Comparison of ENCODE assay signal across 39 mouse cellular contexts in genomic region chr13:59832454-59832853, GRCm38 (mm10). TPM values are rescaled to one million over a fixed set of nuclear protein-coding genes. Genes with fewer than 3 reads are reported as not detected.
A peak's percentile ranks its signal among the peaks of the same experiment; 100 is the strongest.
DNase-seq lines count a peak whose midpoint lies in the region; ATAC-seq and TF ChIP-seq lines count a peak whose summit lies in the region.
"Had no signal": no experiment of that assay in that cellular context is flagged by ENCODE, and none has a peak within 500 bp of the region (broad histone marks: within the 10 kb centered on the region; RNA-seq: fewer than 3 reads in every experiment).

No protein-coding gene starts in this region.

- TF ChIP-seq EP300 in MEL (IDR thresholded peaks at IDR 0.05; ENCODE audit: low read depth in 1 of 2, low read length in 2 of 2) = no peak
- no peak for TF ChIP-seq EP300 in liver, embryonic 14.5 days (IDR thresholded peaks at IDR 0.05; ENCODE audit: low read depth)

- TF ChIP-seq RAD21 in MEL (IDR thresholded peaks at IDR 0.05; ENCODE audit: low read depth, low read length) = no peak

- H3K4me2 ChIP-seq in liver, embryonic 14.5 days (ENCODE audit: low read depth) = peak overlapping the region; percentile 11; the same call in 1 of the 2 replicates
- H3K4me2 ChIP-seq: embryonic facial prominence, embryonic 12.5 days; hindbrain, embryonic 15.5 days; limb, embryonic 12.5 days; neural tube, embryonic 12.5 days had no signal

- H3K4me3 ChIP-seq in MEL (ENCODE audit: control insufficient read depth in 1 of 2, insufficient read depth in 1 of 2, low read depth in 2 of 2, low read length in 2 of 2) = no peak overlapping the region
- H3K4me3 ChIP-seq in liver, embryonic 14.5 days (ENCODE audit: insufficient read depth in 1 of 2, low read depth in 2 of 2, low read length in 2 of 2) = no peak overlapping the region
- H3K4me3 ChIP-seq in layer of hippocampus, adult 2 months = no peak overlapping the region
- H3K4me3 ChIP-seq: embryonic facial prominence, embryonic 12.5 days; forebrain, embryonic 10.5 days; gastrocnemius, adult 2 months; hindbrain, embryonic 10.5 days; hindbrain, embryonic 15.5 days; limb, embryonic 12.5 days; myocyte; neural tube, embryonic 12.5 days had no signal

- no peaks in the 10 kb centered on the region for H3K79me2 ChIP-seq in MEL (ENCODE audit: control insufficient read depth, insufficient read depth, low read length, poor library complexity)

- H3K27ac ChIP-seq in MEL (ENCODE audit: control insufficient read depth, low read depth, low read length) = no peak overlapping the region
- no peak overlapping the region for H3K27ac ChIP-seq in liver, embryonic 14.5 days
- H3K27ac ChIP-seq in layer of hippocampus, adult 2 months = no peak overlapping the region
- H3K27ac ChIP-seq: embryonic facial prominence, embryonic 12.5 days; forebrain, embryonic 10.5 days; gastrocnemius, adult 2 months; hindbrain, embryonic 10.5 days; hindbrain, embryonic 15.5 days; limb, embryonic 12.5 days; macrophage; neural tube, embryonic 12.5 days had no signal

- H3K4me1 ChIP-seq in MEL (ENCODE audit: control insufficient read depth in 1 of 2, insufficient read depth in 2 of 2, low read length in 2 of 2) = peaks cover 0 to 12% of the 10 kb centered on the region in 2 experiments; a peak in 2 of 4 replicates
- peaks cover 11 to 23% of the 10 kb centered on the region in 2 experiments for H3K4me1 ChIP-seq in liver, embryonic 14.5 days (replicated peaks; ENCODE audit: control insufficient read depth in 2 of 2, insufficient read depth in 2 of 2, low read length in 1 of 2)
- H3K4me1 ChIP-seq: embryonic facial prominence, embryonic 12.5 days; hindbrain, embryonic 15.5 days; limb, embryonic 12.5 days; neural tube, embryonic 12.5 days had no signal

- 49% methylated on average over 7 of the region's 7 CpGs for WGBS in liver, embryonic 14.5 days (ENCODE audit: insufficient replicate concordance)

- H3K27me3 ChIP-seq in MEL (ENCODE audit: control insufficient read depth in 1 of 2, insufficient read depth in 2 of 2, low read length in 2 of 2) = no peaks in the 10 kb centered on the region
- no peaks in the 10 kb centered on the region for H3K27me3 ChIP-seq in liver, embryonic 14.5 days (ENCODE audit: control insufficient read depth, insufficient read depth, low read length)
- H3K27me3 ChIP-seq: embryonic facial prominence, embryonic 12.5 days; hindbrain, embryonic 15.5 days; limb, embryonic 12.5 days; neural tube, embryonic 12.5 days had no signal

- DNase-seq in heart, adult 11 months = peak; percentile 66
- no peak for DNase-seq in heart, adult 18-20 months
- no peak for DNase-seq in MEL (ENCODE audit: low read depth, low spot score)
- DNase-seq in liver, embryonic 14.5 days (ENCODE audit: low read depth in 3 of 3, low spot score in 3 of 3) = no peak
- peak; percentile 62 for DNase-seq in yolk sac, embryonic 10.5 days (ENCODE audit: low spot score)
- DNase-seq in kidney, adult 11 months = no peak
- no peak for DNase-seq in layer of hippocampus, adult 2 months (ENCODE audit: low spot score in 2 of 2)
- DNase-seq: adrenal gland, postnatal 25 days; cerebellum, adult 11-12 months; cerebellum, adult 9-11 months; embryo, embryonic 11 days; gastrocnemius, adult 2 months; heart, postnatal 14 days; kidney, adult 9 months; kidney, postnatal 10 days; lung, adult 2 months; lung, postnatal 10 days; right cerebral cortex, postnatal 4 days; thymus, postnatal 4 days had no signal

- TF ChIP-seq CTCF in MEL (IDR thresholded peaks at IDR 0.05 in 2 of 3, conservative IDR thresholded peaks at IDR 0.05 in 1 of 3; ENCODE audit: control insufficient read depth in 1 of 3, insufficient read depth in 1 of 3, low read depth in 2 of 3, low read length in 3 of 3, poor library complexity in 1 of 3, severe bottlenecking in 1 of 3) = no peak
- TF ChIP-seq CTCF in liver, embryonic 14.5 days (IDR thresholded peaks at IDR 0.05; ENCODE audit: low read depth) = no peak
- no peak for TF ChIP-seq CTCF in layer of hippocampus, adult 2 months (conservative IDR thresholded peaks at IDR 0.05)

- ATAC-seq in liver, embryonic 14.5 days (ENCODE audit: insufficient read depth) = peak; percentile 36
- ATAC-seq: forebrain, embryonic 16.5 days; inflammation-experienced regulatory T-cells, adult 6 months had no signal

- TF ChIP-seq POLR2A in MEL (IDR thresholded peaks at IDR 0.05; ENCODE audit: control insufficient read depth in 1 of 2, insufficient read depth in 1 of 2, low read depth in 1 of 2, low read length in 2 of 2, poor library complexity in 1 of 2) = no peak

- H3K9me3 ChIP-seq in MEL (replicated peaks; ENCODE audit: insufficient read depth, low read length) = no peaks in the 10 kb centered on the region
- no peaks in the 10 kb centered on the region for H3K9me3 ChIP-seq in liver, embryonic 14.5 days (ENCODE audit: control insufficient read depth, low read length)
- H3K9me3 ChIP-seq: embryonic facial prominence, embryonic 12.5 days; forebrain, embryonic 10.5 days; hindbrain, embryonic 10.5 days; hindbrain, embryonic 15.5 days; limb, embryonic 12.5 days; neural tube, embryonic 12.5 days had no signal

- H3K36me3 ChIP-seq in MEL (ENCODE audit: control insufficient read depth in 1 of 2, insufficient read depth in 2 of 2, low read length in 2 of 2) = peaks cover 0 to 9% of the 10 kb centered on the region in 2 experiments; a peak in 2 of 4 replicates
- H3K36me3 ChIP-seq in liver, embryonic 14.5 days (replicated peaks; ENCODE audit: control insufficient read depth, insufficient read depth, low read depth) = no peaks in the 10 kb centered on the region
- H3K36me3 ChIP-seq: embryonic facial prominence, embryonic 12.5 days; forebrain, embryonic 10.5 days; hindbrain, embryonic 10.5 days; hindbrain, embryonic 15.5 days; limb, embryonic 12.5 days; neural tube, embryonic 12.5 days had no signal

- H3K9ac ChIP-seq in MEL (ENCODE audit: control insufficient read depth, low read depth, low read length, poor library complexity, severe bottlenecking) = no peak overlapping the region
- no peak overlapping the region; the same call in 1 of the 2 replicates for H3K9ac ChIP-seq in liver, embryonic 14.5 days (replicated peaks)
- H3K9ac ChIP-seq: embryonic facial prominence, embryonic 12.5 days; hindbrain, embryonic 15.5 days; limb, embryonic 12.5 days; neural tube, embryonic 12.5 days had no signal

TF ChIP-seq in MEL, 35 proteins besides CTCF, POLR2A, EP300 and RAD21:
- TF ChIP-seq NRF1 (IDR thresholded peaks at IDR 0.05; ENCODE audit: insufficient read depth, low read depth, low read length, poor library complexity, severe bottlenecking) (no peak), ETS1 (IDR thresholded peaks at IDR 0.05; ENCODE audit: low read depth, low read length) (peak; percentile 43; the same call in 1 of the 2 replicates), USF2 (IDR thresholded peaks at IDR 0.05; ENCODE audit: borderline replicate concordance in 1 of 2, insufficient read depth in 1 of 2, low read depth in 1 of 2, low read length in 2 of 2) (no peak)

RNA-seq across cellular contexts. Expression of gene Tut7, which starts 9.5 kb away (rescaled TPM):
- 10 to 100 TPM; 40.3 to 41.1 TPM for total RNA-seq in heart, adult 18-20 months (2021)
- total RNA-seq in MEL (2012; rRNA removed) = 38.1 and 47.7 TPM in 2 replicates
- polyA plus RNA-seq in MEL (2012; ENCODE audit: insufficient read depth in 1 of 2, insufficient read length in 2 of 2, low read depth in 1 of 2, low replicate concordance in 2 of 2, missing spikeins in 1 of 2) = 100 to 1,000 TPM in 1 of 2 experiments, 10 to 100 TPM in 1; 53.8 to 135 TPM
- 21.7 and 40.3 TPM in 2 replicates for polyA plus RNA-seq in liver, embryonic 14.5 days (2012; rRNA removed)
- polyA plus RNA-seq in liver, embryonic 14.5 days (2014; fragmentation: Nextera tagmentation; extraction: Ambion mirVana) = 45.3 and 47.0 TPM in 2 replicates
- 10 to 100 TPM; 55.1 to 68.5 TPM for total RNA-seq in layer of hippocampus, adult 2 months (2021)

RNA-seq across cellular contexts. Expression of gene Gm49354, which starts 50.4 kb away (rescaled TPM):
- total RNA-seq in heart, adult 18-20 months (2021) = not detected
- not detected in 2 replicates for total RNA-seq in MEL (2012; rRNA removed)
- 1 to 10 TPM in 1 of 2 experiments, not detected in 1; 3.6 TPM for polyA plus RNA-seq in MEL (2012; ENCODE audit: insufficient read depth in 1 of 2, insufficient read length in 2 of 2, low read depth in 1 of 2, low replicate concordance in 2 of 2, missing spikeins in 1 of 2)
- polyA plus RNA-seq in liver, embryonic 14.5 days (2012; rRNA removed) = 0.35 TPM in 1 of 2 replicates, not detected in the other
- not detected in 2 replicates for polyA plus RNA-seq in liver, embryonic 14.5 days (2014; fragmentation: Nextera tagmentation; extraction: Ambion mirVana)
- not detected for total RNA-seq in layer of hippocampus, adult 2 months (2021)
- total RNA-seq: adrenal gland, postnatal 25 days; gastrocnemius, adult 2 months; gastrocnemius, postnatal 4 days; heart, postnatal 14 days; layer of hippocampus, postnatal 10 days; left cerebral cortex, adult 18-20 months; left cerebral cortex, postnatal 14 days; midbrain, postnatal 0 days had no signal
- polyA plus RNA-seq: C2C12; embryonic facial prominence, embryonic 12.5 days; forebrain, embryonic 10.5 days; forebrain, embryonic 16.5 days; heart, embryonic 14.5 days; hindbrain, embryonic 10.5 days; hindbrain, embryonic 15.5 days; inflammation-experienced regulatory T-cells, adult 6 months; limb, embryonic 12.5 days; lung, adult 2 months; macrophage; midbrain, postnatal 0 days; myocyte; neural tube, embryonic 12.5 days; stomach, embryonic 14.5 days; testis, adult 2 months; thymus, postnatal 0 days had no signal

Comparison
In these comparisons a context has a peak if more than half of its experiments do, and no peak if none do; other contexts are left out.
1. DNase-seq: peak in heart, adult 11 months (single experiment) and yolk sac, embryonic 10.5 days (single experiment); none in heart, adult 18-20 months (0 of 2), MEL (single experiment), liver, embryonic 14.5 days (0 of 3), kidney, adult 11 months (single experiment) and layer of hippocampus, adult 2 months (0 of 2).